14 mouse cellular contexts compared by ENCODE assay signal in the genomic region with DNA sequence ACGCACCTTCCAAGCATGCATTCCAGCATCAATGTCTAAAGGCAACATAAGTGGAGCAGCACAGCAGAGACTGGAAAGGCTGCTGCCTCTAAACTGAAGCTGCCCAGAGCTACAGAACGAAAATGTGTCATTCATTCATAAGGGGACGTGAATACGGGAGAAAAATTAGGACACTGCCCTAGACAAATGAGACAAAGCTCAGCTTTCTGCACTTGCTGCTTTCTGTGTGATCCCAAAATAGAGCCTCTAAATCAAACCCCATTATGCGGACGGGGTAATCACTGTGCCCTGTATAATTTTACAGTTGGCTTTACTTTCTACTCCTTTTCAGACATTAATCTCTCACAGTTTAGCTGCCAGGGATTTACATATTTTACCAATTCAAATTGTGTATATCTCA.
"Had no signal": no experiment of that assay in that cellular context is flagged by ENCODE, and none has a peak within 500 bp of the region (broad histone marks: within the 10 kb centered on the region; RNA-seq: fewer than 3 reads in every experiment).

No protein-coding gene starts in this region.

- ATAC-seq: lung, postnatal 0 days had no signal

- H3K36me3 ChIP-seq: limb, embryonic 10.5 days; liver, embryonic 15.5 days; neural tube, embryonic 12.5 days; stomach, embryonic 15.5 days had no signal

- H3K27ac ChIP-seq: left cerebral cortex, adult 2 months; limb, embryonic 10.5 days; liver, embryonic 15.5 days; neural tube, embryonic 12.5 days; stomach, embryonic 15.5 days had no signal

- H3K4me3 ChIP-seq: left cerebral cortex, adult 2 months; limb, embryonic 10.5 days; liver, embryonic 15.5 days; neural tube, embryonic 12.5 days; stomach, embryonic 15.5 days had no signal

- H3K27me3 ChIP-seq: liver, embryonic 15.5 days; neural tube, embryonic 12.5 days; stomach, embryonic 15.5 days had no signal

- H3K4me1 ChIP-seq: limb, embryonic 10.5 days; liver, embryonic 15.5 days; stomach, embryonic 15.5 days had no signal

- DNase-seq: kidney, adult 8-10 months; kidney, postnatal 25 days; lung, adult 2 months; lung, postnatal 36 days; right cerebral cortex, postnatal 14 days; thymus, adult 2 months; thymus, postnatal 36 days had no signal

- H3K9me3 ChIP-seq: limb, embryonic 10.5 days; liver, embryonic 15.5 days; neural tube, embryonic 12.5 days; stomach, embryonic 15.5 days had no signal

- H3K4me2 ChIP-seq: liver, embryonic 11.5 days; liver, embryonic 15.5 days; neural tube, embryonic 12.5 days; stomach, embryonic 15.5 days had no signal

- H3K9ac ChIP-seq: liver, embryonic 15.5 days; neural tube, embryonic 12.5 days; stomach, embryonic 15.5 days had no signal
